Mouse (Mus musculus) neural tube, embryonic 13.5 days (tissue): ENCODE data around the gene Peg3. TPM values are rescaled to one million over a fixed set of nuclear protein-coding genes. Genes with fewer than 3 reads are reported as not detected.

Source experiments
- ATAC-seq: fragments of 200-750 bp; cut with Nextera tagmentation; 2 replicates; pipeline ENCODE4 v1.8.0; 2017; ENCODE audit warnings: low read depth, mild to moderate bottlenecking, moderate TSS enrichment, moderate library complexity
- H3K27ac ChIP-seq: fragments of 300-500 bp; sonication (generic); replicated peaks from 2 replicates; pipeline ENCODE4 v1.5.1; 2015; ENCODE audit warnings: moderate library complexity, mild to moderate bottlenecking, inconsistent platforms
- H3K27me3 ChIP-seq: fragments of 300-500 bp; sonication (generic); 2 replicates; pipeline ENCODE4 v1.6.1; 2015; ENCODE audit warnings: mild to moderate bottlenecking, inconsistent platforms
- H3K36me3 ChIP-seq: fragments of 300-500 bp; sonication (generic); 2 replicates; pipeline ENCODE4 v1.6.1; 2015; ENCODE audit warnings: mild to moderate bottlenecking, inconsistent platforms
- H3K4me1 ChIP-seq: fragments of 300-500 bp; sonication (generic); replicated peaks from 2 replicates; pipeline ENCODE4 v1.6.1; 2015; ENCODE audit warnings: inconsistent platforms
- H3K4me2 ChIP-seq: fragments of 300-500 bp; sonication (generic); 2 replicates; pipeline ENCODE4 v1.6.1; 2015; ENCODE audit warnings: inconsistent platforms, mild to moderate bottlenecking, moderate library complexity
- H3K4me3 ChIP-seq: fragments of 300-500 bp; sonication (generic); 2 replicates; pipeline ENCODE4 v1.5.1; 2015; ENCODE audit warnings: mild to moderate bottlenecking, inconsistent platforms
- H3K9ac ChIP-seq: fragments of 300-500 bp; sonication (generic); 2 replicates; pipeline ENCODE4 v1.6.1; 2015; ENCODE audit warnings: moderate library complexity, mild to moderate bottlenecking, inconsistent platforms
- H3K9me3 ChIP-seq: fragments of 300-500 bp; sonication (generic); 2 replicates; pipeline ENCODE4 v1.6.1; 2016; ENCODE audit warnings: inconsistent platforms
- whole genome bisulfite sequencing: fragments of 180-500 bp; shearing (Covaris S2); methylation state at CpG from one replicate; pipeline ENCODE4 v1.1.7; 2015; 5-methylcytosine and 5-hydroxymethylcytosine counted together
- polyA plus RNA-seq: library from polyadenylated mRNA; unstranded; fragments of >200 nt; fragmentation: Nextera tagmentation; extraction: Ambion mirVana; gene quantifications from 2 replicates; pipeline ENCODE4 v1.2.1, GENCODE M21; 2015

The Peg3 gene
- polyA plus RNA-seq, 1 experiment from 2014 or later: 65.2 TPM

DNA sequence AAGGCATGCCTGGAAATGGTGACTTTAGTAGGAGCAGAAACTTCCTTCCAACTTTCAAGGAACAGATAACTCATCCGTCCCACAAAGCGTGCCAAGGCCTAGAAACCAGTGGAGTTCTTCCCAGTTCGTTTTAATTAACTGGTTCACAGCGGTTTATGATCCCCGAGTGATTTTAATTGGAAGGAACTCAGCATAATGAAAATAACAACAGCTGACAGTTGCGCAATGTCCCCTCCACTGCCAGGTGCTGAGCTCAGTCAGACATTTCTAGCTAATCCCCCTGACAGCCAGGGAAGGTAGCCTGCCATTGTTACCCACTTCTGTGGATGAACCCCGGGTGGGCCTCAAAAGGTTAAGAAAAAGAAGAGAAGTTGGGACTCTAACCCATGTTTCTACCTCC is 19.0 kb upstream of the Peg3 start:
- Histone ChIP-seq H3K36me3 (no peaks in the 10 kb centered on the region), H3K4me2 (no peak overlapping the region), H3K9ac (no peak overlapping the region), H3K4me1 (peaks cover 28% of the 10 kb centered on the region), H3K27ac (0 out of 2 replicates have a peak overlapping the region, but pooled peaks have one; percentile 5), H3K4me3 (no peak overlapping the region), H3K27me3 (no peaks in the 10 kb centered on the region), H3K9me3 (no peaks in the 10 kb centered on the region)
- 56% methylated on average over 7 of the region's 7 CpGs for WGBS
- 0 out of 2 replicates have a peak, but pooled peaks have one; percentile 19 for ATAC-seq

DNA sequence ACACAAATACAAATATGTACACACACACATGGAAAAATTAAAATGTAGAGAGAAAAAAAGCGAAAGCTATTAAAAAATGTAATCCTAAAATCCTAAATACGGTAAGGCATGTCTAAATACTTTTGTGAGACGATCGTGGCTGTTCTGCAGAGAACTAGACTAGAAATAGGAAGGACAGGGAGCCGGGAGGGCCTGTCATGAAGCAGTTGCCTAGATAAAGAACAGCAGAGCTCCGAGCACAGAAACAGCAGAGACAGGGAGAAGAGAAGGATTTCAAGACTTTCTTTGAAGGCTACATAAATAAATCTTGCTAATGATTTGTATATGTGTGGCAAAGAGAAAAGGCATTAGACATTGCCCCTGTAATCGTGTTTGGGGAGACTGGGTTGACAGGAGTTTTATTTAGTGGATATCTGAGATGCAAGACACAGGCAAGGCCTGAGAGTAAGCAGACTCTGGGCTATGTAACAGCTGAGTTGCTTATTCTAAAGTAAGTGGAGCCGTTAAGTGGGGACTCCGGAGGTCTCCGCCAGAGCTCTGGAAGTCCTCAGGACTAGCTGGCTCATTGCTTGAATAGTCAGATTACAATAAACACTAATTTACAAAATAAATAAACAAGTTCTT is 14.2 kb upstream of the Peg3 start:
- H3K36me3 ChIP-seq: no peaks in the 10 kb centered on the region
- WGBS: 73% methylated on average over 10 of the region's 10 CpGs
- H3K4me2 ChIP-seq: no peak overlapping the region
- H3K4me3 ChIP-seq: no peak overlapping the region
- H3K27ac ChIP-seq: peak overlapping the region; percentile 43; the same call in 1 of the 2 replicates
- ATAC-seq: no peak
- no peaks in the 10 kb centered on the region for H3K9me3 ChIP-seq
- no peak overlapping the region for H3K9ac ChIP-seq
- H3K27me3 ChIP-seq: no peaks in the 10 kb centered on the region
- peaks cover 24% of the 10 kb centered on the region; the same call in 1 of the 2 replicates for H3K4me1 ChIP-seq

DNA sequence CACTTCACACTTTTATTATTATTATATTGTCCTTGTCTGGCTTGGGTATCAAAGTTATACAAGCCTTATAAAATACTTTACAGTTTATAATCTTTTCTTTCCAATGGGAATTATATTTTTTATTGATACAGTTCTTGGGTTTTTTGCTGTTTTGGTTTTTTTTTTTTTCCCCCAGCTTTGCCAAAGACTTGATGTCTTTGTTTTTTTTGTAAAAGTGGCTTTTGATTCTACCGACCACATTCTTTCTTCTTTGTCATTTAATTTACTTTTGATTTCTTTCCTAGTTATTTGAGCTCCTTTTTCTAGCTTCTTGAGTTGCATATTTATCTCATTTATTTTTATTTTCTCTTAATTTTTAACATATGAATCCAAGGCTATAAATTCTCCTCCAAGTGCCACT is 5.8 kb upstream of the Peg3 start:
- no peaks in the 10 kb centered on the region; the same call in 1 of the 2 replicates for H3K4me1 ChIP-seq
- no peak overlapping the region for H3K4me2 ChIP-seq
- 78% methylated on average over 1 of the region's 1 CpGs for WGBS
- no peaks in the 10 kb centered on the region for H3K9me3 ChIP-seq
- no peaks in the 10 kb centered on the region for H3K36me3 ChIP-seq
- no peak overlapping the region for H3K27ac ChIP-seq
- no peak overlapping the region for H3K4me3 ChIP-seq
- H3K27me3 ChIP-seq: no peaks in the 10 kb centered on the region
- ATAC-seq: no peak
- H3K9ac ChIP-seq: no peak overlapping the region

DNA sequence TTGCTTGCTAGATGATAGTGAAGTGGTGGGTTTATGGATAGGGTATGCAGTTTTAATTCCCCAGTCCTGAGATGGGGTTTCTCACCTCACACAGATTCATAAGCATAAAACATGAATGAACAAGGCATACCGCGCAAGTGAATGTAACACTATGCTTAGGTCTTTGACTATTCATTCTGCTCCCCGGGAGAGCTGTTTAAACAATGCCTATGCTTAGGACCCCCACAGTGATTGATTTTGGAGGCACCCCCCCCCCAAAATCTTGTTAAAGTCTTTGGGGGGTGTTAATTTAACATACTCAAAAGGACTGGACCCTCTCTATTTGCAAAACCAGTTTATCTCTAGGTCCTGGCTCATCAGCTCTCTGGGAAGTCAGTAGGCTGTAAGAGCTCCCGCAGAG is 1.7 kb upstream of the Peg3 start:
- Histone ChIP-seq H3K9me3 (peaks cover 27% of the 10 kb centered on the region; the same call in 1 of the 2 replicates), H3K4me3 (peak overlapping the region; percentile 56), H3K4me1 (peaks cover under 1% of the 10 kb centered on the region; the same call in 1 of the 2 replicates), H3K4me2 (peak overlapping the region; percentile 55), H3K9ac (peak overlapping the region; percentile 61), H3K27ac (peak overlapping the region; percentile 56), H3K27me3 (no peaks in the 10 kb centered on the region), H3K36me3 (no peaks in the 10 kb centered on the region)
- WGBS: 59% methylated on average over 4 of the region's 4 CpGs
- no peak for ATAC-seq

DNA sequence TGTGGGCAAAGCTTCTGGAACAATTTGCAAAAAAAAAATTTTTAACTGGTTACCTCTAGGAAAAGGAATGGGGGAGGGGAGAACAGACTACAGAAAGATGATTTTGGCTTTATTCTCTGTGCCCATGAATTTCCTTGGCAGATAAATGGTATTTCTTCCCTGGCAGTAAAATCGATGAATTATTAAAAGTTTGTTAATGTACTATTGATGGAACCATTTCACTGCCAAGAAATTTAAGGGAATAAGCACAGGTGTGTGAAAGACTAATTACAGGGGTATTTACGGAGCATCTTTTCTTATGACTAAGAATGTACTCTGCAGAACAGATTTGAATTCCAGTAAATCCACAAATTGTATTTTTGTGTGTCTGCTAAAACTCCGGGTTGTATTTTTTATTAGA is 1.1 kb upstream of the Peg3 start:
- Histone ChIP-seq H3K9me3 (peaks cover 27% of the 10 kb centered on the region; the same call in 1 of the 2 replicates), H3K4me2 (peak overlapping the region; percentile 55), H3K27me3 (no peaks in the 10 kb centered on the region), H3K36me3 (no peaks in the 10 kb centered on the region), H3K4me1 (peaks cover 6% of the 10 kb centered on the region; the same call in 1 of the 2 replicates), H3K4me3 (peak overlapping the region; percentile 56), H3K9ac (peak overlapping the region; percentile 61), H3K27ac (no peak overlapping the region)
- 52% methylated on average over 3 of the region's 3 CpGs for WGBS
- no peak for ATAC-seq

DNA sequence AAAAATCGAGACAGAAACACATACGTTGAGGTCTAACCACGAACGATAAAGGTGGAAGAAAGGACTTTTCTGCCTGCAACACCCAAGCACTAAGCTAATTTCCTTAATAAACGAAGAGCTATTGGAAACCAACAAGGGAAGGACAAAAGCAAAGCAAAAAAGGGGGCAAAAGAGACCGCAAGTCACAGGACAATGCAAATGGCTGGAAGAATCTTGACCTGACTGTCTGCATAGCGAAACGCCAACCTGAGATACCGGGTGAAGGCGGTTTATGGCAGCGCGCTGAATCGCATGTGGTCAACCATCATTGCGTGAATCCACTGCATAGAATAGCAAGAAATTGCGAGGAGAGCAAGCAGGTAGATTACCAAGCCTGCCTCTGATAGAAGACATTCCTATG is 570 bp upstream of the Peg3 start:
- 45% methylated on average over 15 of the region's 15 CpGs for WGBS
- Histone ChIP-seq H3K4me1 (peaks cover 6% of the 10 kb centered on the region; the same call in 1 of the 2 replicates), H3K9me3 (peaks cover 27% of the 10 kb centered on the region; the same call in 1 of the 2 replicates), H3K27ac (peak overlapping the region; percentile 97), H3K27me3 (no peaks in the 10 kb centered on the region), H3K9ac (peak overlapping the region; percentile 61), H3K36me3 (no peaks in the 10 kb centered on the region), H3K4me2 (peak overlapping the region; percentile 55), H3K4me3 (peak overlapping the region; percentile 56)
- ATAC-seq: no peak

DNA sequence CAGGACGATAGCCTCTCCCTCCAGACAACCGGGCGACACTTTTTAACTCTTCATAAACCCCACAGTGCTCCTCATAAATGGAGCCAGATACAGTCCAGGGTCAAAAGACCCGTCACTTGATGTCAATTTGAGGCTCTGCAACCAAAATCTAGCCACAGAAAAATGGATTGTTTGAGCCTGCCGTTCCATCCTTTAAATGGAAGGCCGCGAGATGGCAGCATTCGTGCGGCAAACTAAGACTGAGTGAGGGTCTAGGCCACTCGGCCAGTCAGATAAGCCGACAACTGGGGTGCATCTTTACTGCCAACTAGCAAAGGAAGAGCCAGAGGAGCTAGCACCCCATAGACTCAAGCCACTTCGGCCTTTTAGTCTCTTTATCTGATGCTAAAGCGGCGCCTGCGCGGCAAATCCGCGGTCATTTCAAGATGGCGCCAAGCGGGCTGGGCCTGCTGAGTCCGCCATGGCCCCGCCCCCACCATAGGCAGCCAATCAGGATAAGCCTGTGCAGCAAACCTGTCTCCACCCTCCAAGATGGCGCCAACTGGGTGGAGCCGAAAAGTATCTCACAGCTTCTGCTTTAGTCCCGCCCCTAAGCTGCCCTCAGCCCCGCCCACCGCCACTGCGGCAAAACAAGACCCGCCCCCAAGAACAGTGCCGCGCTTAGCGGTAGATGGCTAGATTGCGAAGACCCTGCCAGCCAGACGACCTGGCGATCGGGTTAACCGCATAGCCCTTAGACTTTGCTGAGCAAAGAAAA is 992 bp downstream of the Peg3 start:
- Histone ChIP-seq H3K27me3 (no peaks in the 10 kb centered on the region), H3K4me2 (peak overlapping the region; percentile 55), H3K4me1 (peaks cover 6% of the 10 kb centered on the region; the same call in 1 of the 2 replicates), H3K36me3 (peaks cover 13% of the 10 kb centered on the region; the same call in 1 of the 2 replicates), H3K9ac (peak overlapping the region; percentile 76), H3K4me3 (peak overlapping the region; percentile 56), H3K9me3 (peaks cover 27% of the 10 kb centered on the region; the same call in 1 of the 2 replicates), H3K27ac (peak overlapping the region; percentile 97)
- 51% methylated on average over 37 of the region's 37 CpGs for WGBS
- ATAC-seq: peak; percentile 58

DNA sequence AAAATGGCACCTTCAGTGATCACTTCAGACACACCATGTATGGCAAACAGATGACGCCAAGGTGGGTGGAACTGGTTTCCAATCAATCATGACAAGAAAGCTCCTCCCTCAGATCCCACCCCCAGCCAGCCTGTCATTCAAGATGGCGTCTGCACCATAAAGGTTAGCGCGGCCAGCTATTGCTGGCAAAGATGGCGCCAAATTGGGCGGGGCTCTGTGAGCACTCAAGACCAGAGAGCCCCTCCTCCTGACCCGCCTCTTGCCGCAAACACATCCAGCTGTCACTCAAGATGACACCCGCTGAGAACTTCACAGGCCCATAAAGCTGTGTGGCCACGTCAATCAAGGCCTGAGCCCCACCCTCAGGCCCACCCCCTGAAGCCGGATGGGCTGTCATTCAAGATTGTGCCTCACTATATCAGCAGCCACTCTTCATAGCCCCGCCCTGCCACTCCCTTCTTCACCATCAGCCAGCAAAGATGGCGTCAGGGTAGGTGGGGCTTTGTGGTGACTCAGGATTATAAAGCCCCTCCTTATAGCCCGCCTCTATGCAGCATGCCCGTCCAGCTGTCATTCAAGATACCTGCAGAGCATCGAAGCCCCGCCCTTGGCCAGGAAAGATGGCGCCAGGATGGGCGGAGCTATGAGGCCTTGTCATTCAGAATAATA is 1.8 kb downstream of the Peg3 start:
- H3K27ac ChIP-seq: peak overlapping the region; percentile 97
- H3K9ac ChIP-seq: 0 out of 2 replicates have a peak overlapping the region, but pooled peaks have one; percentile 52
- H3K36me3 ChIP-seq: peaks cover 18% of the 10 kb centered on the region
- peak; percentile 82 for ATAC-seq
- H3K4me3 ChIP-seq: peak overlapping the region; percentile 56
- H3K4me1 ChIP-seq: peaks cover 6% of the 10 kb centered on the region; the same call in 1 of the 2 replicates
- H3K4me2 ChIP-seq: peak overlapping the region; percentile 55
- no peaks in the 10 kb centered on the region for H3K27me3 ChIP-seq
- 54% methylated on average over 19 of the region's 19 CpGs for WGBS
- H3K9me3 ChIP-seq: peaks cover 27% of the 10 kb centered on the region; the same call in 1 of the 2 replicates

DNA sequence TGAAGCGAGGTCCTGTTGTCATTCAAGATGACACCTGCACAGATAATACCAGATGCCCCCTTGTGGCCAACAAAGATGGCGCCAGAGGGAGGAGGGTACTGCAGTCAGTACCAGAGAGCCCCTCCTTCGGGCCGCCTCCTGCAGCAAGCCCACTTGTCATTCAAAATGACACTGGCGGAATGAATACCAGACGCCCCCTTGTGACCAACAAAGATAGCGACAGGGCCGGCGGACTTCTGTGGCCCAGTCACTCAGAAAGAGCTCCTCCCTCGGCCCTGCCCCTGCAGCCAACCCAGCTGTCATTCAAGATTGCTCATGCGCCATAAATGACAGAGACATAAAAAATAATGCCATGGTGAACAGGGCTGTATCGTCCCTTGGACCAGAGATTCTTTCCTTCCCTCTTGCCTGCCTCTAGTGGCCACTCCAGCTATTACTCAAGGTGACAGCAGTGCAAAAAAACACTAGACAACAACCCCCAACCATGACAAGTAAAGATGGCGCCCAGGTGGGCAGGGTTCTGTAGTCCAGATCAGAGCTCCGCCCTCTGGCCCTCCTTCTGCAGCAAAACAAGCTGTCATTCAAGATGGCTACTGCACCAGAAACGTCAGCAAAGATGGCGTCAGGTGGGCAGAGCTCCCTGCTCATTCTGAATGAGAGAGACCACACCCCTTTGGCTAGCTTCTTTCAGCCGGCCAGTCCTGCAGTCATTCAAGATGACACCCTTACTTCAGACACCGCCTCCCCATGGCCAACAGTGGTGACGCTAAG is 2.7 kb downstream of the Peg3 start:
- H3K4me1 ChIP-seq: peaks cover 6% of the 10 kb centered on the region; the same call in 1 of the 2 replicates
- peak overlapping the region; percentile 43 for H3K4me2 ChIP-seq
- peak overlapping the region; percentile 97 for H3K27ac ChIP-seq
- peak overlapping the region; percentile 52; the same call in 1 of the 2 replicates for H3K9ac ChIP-seq
- peaks cover 27% of the 10 kb centered on the region; the same call in 1 of the 2 replicates for H3K9me3 ChIP-seq
- H3K36me3 ChIP-seq: peaks cover 20% of the 10 kb centered on the region
- peak overlapping the region; percentile 56 for H3K4me3 ChIP-seq
- H3K27me3 ChIP-seq: no peaks in the 10 kb centered on the region
- ATAC-seq: peak; percentile 60
- WGBS: 58% methylated on average over 19 of the region's 19 CpGs

DNA sequence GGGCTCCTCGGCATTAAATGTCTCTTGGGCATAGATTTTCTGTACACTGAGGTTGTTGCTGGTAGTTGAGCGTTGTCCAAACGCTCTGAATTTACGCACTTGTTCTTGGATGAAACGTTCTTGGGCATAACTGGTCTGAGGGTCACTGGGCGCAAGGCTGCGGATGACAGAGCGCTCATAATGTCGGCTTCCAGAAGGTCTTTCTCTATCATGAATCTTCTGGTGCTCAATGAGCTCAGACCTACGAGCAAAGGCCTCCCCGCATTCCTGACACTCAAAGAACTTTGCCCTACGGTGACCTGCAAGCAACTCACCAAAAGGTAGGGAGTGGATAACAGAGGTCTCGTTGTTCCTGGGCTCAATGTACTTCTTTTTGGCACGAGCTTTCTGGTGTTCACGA is 20.8 kb downstream of the Peg3 start:
- Histone ChIP-seq H3K4me3 (no peak overlapping the region), H3K4me1 (no peaks in the 10 kb centered on the region), H3K36me3 (peaks cover 90% of the 10 kb centered on the region), H3K9me3 (no peaks in the 10 kb centered on the region), H3K27ac (no peak overlapping the region), H3K4me2 (no peak overlapping the region), H3K27me3 (no peaks in the 10 kb centered on the region), H3K9ac (no peak overlapping the region)
- no peak for ATAC-seq
- 96% methylated on average over 15 of the region's 15 CpGs for WGBS

DNA sequence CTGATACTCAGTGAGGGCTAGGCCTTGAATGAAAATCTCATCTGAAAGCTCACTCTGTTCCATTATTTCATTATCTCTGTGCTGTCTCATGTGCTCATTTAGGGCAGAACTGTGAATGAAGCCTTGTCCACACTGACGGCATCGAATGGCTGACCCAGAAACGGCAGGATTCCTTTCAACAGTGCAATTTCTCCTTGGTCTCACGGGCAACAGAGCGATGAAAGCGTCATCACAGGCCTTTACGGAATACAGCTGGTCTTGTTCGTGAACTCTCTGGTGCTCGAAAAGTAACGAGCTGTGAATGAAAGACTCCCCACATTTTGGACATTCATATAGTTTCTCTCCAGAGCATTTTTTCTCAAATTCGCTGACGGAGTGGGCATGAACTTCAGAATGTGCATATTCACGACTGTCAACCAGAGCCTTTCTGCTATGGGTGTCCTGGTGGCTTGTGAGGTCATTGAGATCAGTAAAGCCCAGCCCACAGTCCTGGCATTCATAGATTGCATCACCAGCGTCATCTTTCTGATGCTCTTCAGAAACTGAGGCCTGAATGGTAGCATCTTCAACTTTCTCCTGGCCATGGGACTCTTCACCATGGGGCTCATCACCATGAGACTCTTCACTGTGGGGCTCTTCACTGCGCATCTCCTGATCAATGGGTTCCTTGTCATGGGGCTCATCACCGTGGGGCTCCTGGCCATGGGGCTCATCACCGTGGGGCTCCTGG is 21.6 kb downstream of the Peg3 start:
- 89% methylated on average over 17 of the region's 17 CpGs for WGBS
- Histone ChIP-seq H3K4me3 (no peak overlapping the region), H3K4me2 (no peak overlapping the region), H3K27me3 (no peaks in the 10 kb centered on the region), H3K4me1 (no peaks in the 10 kb centered on the region), H3K9me3 (no peaks in the 10 kb centered on the region), H3K9ac (no peak overlapping the region), H3K27ac (no peak overlapping the region), H3K36me3 (peaks cover 85% of the 10 kb centered on the region)
- ATAC-seq: no peak
